Mouse (Mus musculus) E14TG2a.4 (cell line): ENCODE measurements at regions not wholly inside any gene's neighbourhood (a gene's known extent, or its start where the extent isn't known, plus 50 kb on each side); places are given as distances from the start of the nearest gene placed in this dataset.

Experiments
- CTCF ChIP-seq: conservative IDR thresholded peaks from 2 replicates; pipeline ENCODE4 v1.5.1; 2014; ENCODE audit warnings: low read length
- NANOG ChIP-seq: IDR thresholded peaks from 2 replicates; pipeline ENCODE4 v1.6.1; 2014; ENCODE audit warnings: borderline replicate concordance, low read length, mixed read lengths
- POU5F1 ChIP-seq: IDR thresholded peaks from 2 replicates; pipeline ENCODE4 v1.6.1; 2014; ENCODE audit warnings: low read length, borderline replicate concordance

- TF ChIP-seq CTCF: no peak
- TF ChIP-seq POU5F1: no peak
- TF ChIP-seq NANOG: no peak
Observed at GRCm38 (mm10) chr2:59408040-59408587, 76.3 kb upstream of the Dapl1 start.
